Mouse (Mus musculus) bone marrow, adult 2 months (tissue): ENCODE data around the gene Extl2.

Source experiments
- CTCF ChIP-seq: fragments of 200-500 bp; IDR thresholded peaks from 2 replicates; pipeline ENCODE4 v1.5.1; 2011; ENCODE audit warnings: low read length, control low read depth; ENCODE audit not compliant: control insufficient read depth, insufficient read depth
- POLR2A ChIP-seq: fragments of 200-500 bp; IDR thresholded peaks from 2 replicates; pipeline ENCODE4 v1.6.1; 2011; ENCODE audit warnings: low read depth, mild to moderate bottlenecking, control low read depth, low read length, borderline replicate concordance; ENCODE audit not compliant: control insufficient read depth

DNA sequence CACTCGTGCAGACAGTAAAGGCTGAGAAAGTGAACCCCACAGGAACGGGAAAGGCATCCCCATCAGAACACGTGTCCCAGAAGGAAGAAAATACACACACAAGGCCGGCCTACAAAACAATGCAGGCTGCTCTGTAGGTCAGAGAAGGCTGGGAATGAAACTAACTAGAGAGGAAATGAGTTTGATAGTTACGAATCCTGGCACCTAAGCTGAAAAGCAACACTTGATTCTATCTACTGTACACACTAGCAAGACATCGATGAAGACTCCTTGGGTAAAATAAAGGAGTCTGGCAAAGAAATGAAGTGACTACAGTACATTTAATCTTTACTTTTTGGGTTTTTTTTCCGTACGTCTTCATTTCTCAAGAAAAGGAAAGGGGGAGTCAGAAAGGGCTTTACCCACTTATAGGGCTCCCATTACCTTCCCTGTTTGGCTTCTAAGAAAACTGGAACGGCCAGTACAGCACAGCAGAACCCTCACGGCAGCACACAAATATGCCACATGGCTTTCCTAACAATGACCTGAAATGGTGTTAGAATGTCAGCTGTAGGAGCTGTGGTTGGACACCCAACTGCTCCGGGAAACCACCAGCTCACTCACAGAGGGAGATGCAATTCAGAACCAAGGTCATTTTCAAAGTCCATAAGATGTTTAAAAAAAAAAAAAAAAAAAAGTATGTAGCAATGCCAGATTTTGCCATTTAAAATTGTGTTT is 45.8 kb upstream of the Extl2 start:
- no peak for TF ChIP-seq CTCF
- TF ChIP-seq POLR2A, result no peak
